Mouse (Mus musculus) liver, adult 2 months (tissue): ENCODE data around the gene Ncoa7.

Source experiments
- CTCF ChIP-seq: fragments of 200-500 bp; IDR thresholded peaks from 2 replicates; pipeline ENCODE4 v1.5.1; 2011; ENCODE audit warnings: low read depth, low read length, control low read depth
- POLR2A ChIP-seq: fragments of 200-500 bp; IDR thresholded peaks from 2 replicates; pipeline ENCODE4 v1.6.1; 2011; ENCODE audit warnings: low read length, control low read depth; ENCODE audit not compliant: insufficient read depth; ENCODE audit errors: extremely low read depth

GRCm38 (mm10) chr10:30843438-30844190, 40.5 kb upstream of the Ncoa7 start:
- TF ChIP-seq CTCF: no peak
- no peak for TF ChIP-seq POLR2A
